Mouse (Mus musculus) ES-Bruce4 (cell line): Measurements from ENCODE around the gene Olfr809. TPM values are rescaled to one million over a fixed set of nuclear protein-coding genes. Genes with fewer than 3 reads are reported as not detected.

ENCODE experiments used
- H3K27ac ChIP-seq: 2 replicates; pipeline ENCODE4 v1.5.1; 2012; ENCODE audit warnings: low read length, inconsistent platforms; ENCODE audit not compliant: insufficient read depth
- H3K27me3 ChIP-seq: 2 replicates; pipeline ENCODE4 v1.6.1; 2012; ENCODE audit warnings: mild to moderate bottlenecking, low read length, inconsistent platforms; ENCODE audit not compliant: control insufficient read depth, poor library complexity, insufficient read depth, severe bottlenecking
- H3K36me3 ChIP-seq: 2 replicates; pipeline ENCODE4 v1.6.1; 2012; ENCODE audit warnings: inconsistent platforms, mild to moderate bottlenecking, low read length, moderate library complexity; ENCODE audit not compliant: control insufficient read depth, poor library complexity, insufficient read depth, severe bottlenecking
- H3K4me1 ChIP-seq: one replicate; pipeline ENCODE4 v1.8.1; 2011; ENCODE audit warnings: low read length; ENCODE audit not compliant: control insufficient read depth, insufficient read depth
- H3K4me3 ChIP-seq: 2 replicates; pipeline ENCODE4 v1.5.1; 2011; ENCODE audit warnings: low read depth, mild to moderate bottlenecking, low read length
- H3K9ac ChIP-seq: 2 replicates; pipeline ENCODE4 v1.6.1; 2012; ENCODE audit warnings: low read depth, mild to moderate bottlenecking, inconsistent platforms; ENCODE audit not compliant: poor library complexity, severe bottlenecking
- H3K9me3 ChIP-seq: replicated peaks from 2 replicates; pipeline ENCODE4 v1.6.1; 2012; ENCODE audit warnings: mild to moderate bottlenecking, low read length, inconsistent platforms; ENCODE audit not compliant: control insufficient read depth, poor library complexity, insufficient read depth, severe bottlenecking
- CTCF ChIP-seq: IDR thresholded peaks from one replicate; pipeline ENCODE4 v1.8.1; 2011; ENCODE audit warnings: low read depth, low read length
- EP300 ChIP-seq: IDR thresholded peaks from 2 replicates; pipeline ENCODE4 v1.6.1; 2011; ENCODE audit warnings: low read depth, low read length; ENCODE audit not compliant: insufficient read depth
- POLR2A ChIP-seq: IDR thresholded peaks from one replicate; pipeline ENCODE4 v1.8.1; 2011; ENCODE audit warnings: low read length; ENCODE audit not compliant: insufficient read depth
- polyA plus RNA-seq: library from polyadenylated mRNA; stranded (reverse); fragments of >200 nt; gene quantifications from 2 replicates; pipeline ENCODE4 v1.2.4, GENCODE M21; 2011; ENCODE audit warnings: low read depth; ENCODE audit not compliant: missing spikeins, insufficient read depth, insufficient read length

Gene Olfr809
- polyA plus RNA-seq, 1 experiment: not detected

DNA sequence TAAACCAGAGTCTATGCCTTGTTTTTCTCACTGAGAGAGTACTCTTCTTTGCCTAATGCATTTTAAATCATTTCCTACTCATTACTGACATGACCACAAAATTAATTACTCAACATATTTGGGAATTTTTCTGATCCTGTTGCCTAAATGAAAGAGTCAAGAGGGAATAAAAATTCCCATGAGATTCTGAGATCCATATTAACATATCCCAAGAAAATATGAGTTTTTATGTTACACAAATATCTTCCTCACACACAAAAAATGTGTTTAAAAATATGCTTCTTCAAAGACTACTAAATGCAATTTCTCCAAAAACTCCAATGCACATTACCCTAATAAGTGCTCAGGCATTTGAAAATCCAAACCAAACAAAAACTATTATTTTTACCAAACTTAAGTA is 20.4 kb downstream of the Olfr809 start, which contains the start of gene Olfr810:
TSS of gene Olfr810 (minus strand) at position 101 of the 400 bp plus-strand sequence.
- H3K27me3 ChIP-seq: no peaks in the 10 kb centered on the region
- H3K27ac ChIP-seq: no peak within 1 kb of the TSS
- no peak for TF ChIP-seq EP300
- no peak for TF ChIP-seq POLR2A
- no peak for TF ChIP-seq CTCF
- no peaks in the 10 kb centered on the region for H3K4me1 ChIP-seq
- no peak within 1 kb of the TSS for H3K4me3 ChIP-seq
- H3K9ac ChIP-seq: no peak within 1 kb of the TSS
- H3K9me3 ChIP-seq: no peaks in the 10 kb centered on the region
- H3K36me3 ChIP-seq: no peaks in the 10 kb centered on the region

DNA sequence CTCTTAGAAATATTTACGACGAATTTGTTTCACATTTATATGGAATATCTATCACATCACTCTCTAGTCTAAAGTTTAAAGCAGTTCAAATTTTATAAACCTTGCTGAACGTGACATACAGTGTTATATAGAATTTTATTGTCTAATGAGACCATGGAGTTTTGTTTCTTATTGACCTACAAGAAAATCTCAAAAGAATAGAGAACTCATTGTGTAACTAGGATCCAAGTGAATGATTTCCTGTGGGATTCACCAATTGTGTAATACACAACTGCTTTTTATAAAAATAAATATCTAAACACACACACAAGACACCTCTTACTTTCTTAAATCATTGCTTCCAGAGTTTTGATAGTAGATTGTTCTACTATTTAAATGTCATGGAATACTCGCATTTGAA is 29.9 kb downstream of the Olfr809 start, which contains the start of gene Olfr811:
TSS of gene Olfr811 (minus strand) at position 101 of the 400 bp plus-strand sequence.
- H3K4me1 ChIP-seq: no peaks in the 10 kb centered on the region

More for the DNA sequence above, 29.9 kb downstream of the Olfr809 start, which contains the start of gene Olfr811:
- Histone ChIP-seq H3K4me3 (no peak within 1 kb of the TSS), H3K9ac (no peak within 1 kb of the TSS), H3K9me3 (no peaks in the 10 kb centered on the region), H3K36me3 (no peaks in the 10 kb centered on the region), H3K27ac (no peak within 1 kb of the TSS), H3K27me3 (no peaks in the 10 kb centered on the region)
- no peak for TF ChIP-seq CTCF
- no peak for TF ChIP-seq POLR2A
- TF ChIP-seq EP300: no peak

Other genes with a start within 250 kb of the Olfr809 start
- gene Olfr792, start 235.5 kb upstream of the Olfr809 start, polyA plus RNA-seq: not detected in 2 replicates
- 0.29 TPM in 1 of 2 replicates, not detected in the other for gene Olfr794, start 207.0 kb upstream of the Olfr809 start, polyA plus RNA-seq
- 0.24 TPM in 1 of 2 replicates, not detected in the other for gene Olfr796, start 162.1 kb upstream of the Olfr809 start, polyA plus RNA-seq
- gene Olfr798, start 146.7 kb upstream of the Olfr809 start, polyA plus RNA-seq: not detected in 2 replicates
- not detected in 2 replicates for gene Olfr799, start 137.2 kb upstream of the Olfr809 start, polyA plus RNA-seq
- not detected in 2 replicates for gene Olfr800, start 116.9 kb upstream of the Olfr809 start, polyA plus RNA-seq
- gene Olfr801, start 100.8 kb upstream of the Olfr809 start, polyA plus RNA-seq: not detected in 2 replicates
- gene Olfr802, start 86.5 kb upstream of the Olfr809 start, polyA plus RNA-seq: not detected in 2 replicates
- not detected in 2 replicates for gene Olfr803, start 80.4 kb upstream of the Olfr809 start, polyA plus RNA-seq
- gene Olfr804, start 71.4 kb upstream of the Olfr809 start, polyA plus RNA-seq: not detected in 2 replicates
- gene Olfr805, start 45.3 kb upstream of the Olfr809 start, polyA plus RNA-seq: not detected in 2 replicates
- not detected in 2 replicates for gene Olfr806, start 32.7 kb upstream of the Olfr809 start, polyA plus RNA-seq
- not detected in 2 replicates for gene Olfr807, start 16.8 kb upstream of the Olfr809 start, polyA plus RNA-seq
- gene Olfr808, start 9.2 kb upstream of the Olfr809 start, polyA plus RNA-seq: not detected in 2 replicates
- not detected in 2 replicates for gene Olfr810, start 20.3 kb downstream of the Olfr809 start, polyA plus RNA-seq
- gene Olfr811, start 29.8 kb downstream of the Olfr809 start, polyA plus RNA-seq: not detected in 2 replicates
- gene Olfr812, start 71.5 kb downstream of the Olfr809 start, polyA plus RNA-seq: not detected in 2 replicates
- not detected in 2 replicates for gene Olfr813, start 80.7 kb downstream of the Olfr809 start, polyA plus RNA-seq
- 0.40 TPM in 1 of 2 replicates, not detected in the other for gene Olfr814, start 105.2 kb downstream of the Olfr809 start, polyA plus RNA-seq
- not detected in 2 replicates for gene Olfr815, start 131.2 kb downstream of the Olfr809 start, polyA plus RNA-seq
- gene Olfr816, start 141.0 kb downstream of the Olfr809 start, polyA plus RNA-seq: not detected in 2 replicates
- not detected in 2 replicates for gene Olfr818, start 174.5 kb downstream of the Olfr809 start, polyA plus RNA-seq
- not detected in 2 replicates for gene Olfr819, start 192.6 kb downstream of the Olfr809 start, polyA plus RNA-seq
- gene Olfr247, start 201.5 kb downstream of the Olfr809 start, polyA plus RNA-seq: not detected in 2 replicates
- gene Gm10310, start 210.4 kb downstream of the Olfr809 start, polyA plus RNA-seq: not detected in 2 replicates
- not detected in 2 replicates for gene Olfr820, start 238.0 kb downstream of the Olfr809 start, polyA plus RNA-seq